Mouse (Mus musculus): Measurements from ENCODE around the gene Fzd5. TPM values are rescaled to one million over a fixed set of nuclear protein-coding genes. Genes with fewer than 3 reads are reported as not detected.
A peak's percentile ranks its signal among the peaks of the same experiment; 100 is the strongest.

Gene Fzd5
- total RNA-seq, 1 experiment from 2014 or later = 15.4 TPM

DNA sequence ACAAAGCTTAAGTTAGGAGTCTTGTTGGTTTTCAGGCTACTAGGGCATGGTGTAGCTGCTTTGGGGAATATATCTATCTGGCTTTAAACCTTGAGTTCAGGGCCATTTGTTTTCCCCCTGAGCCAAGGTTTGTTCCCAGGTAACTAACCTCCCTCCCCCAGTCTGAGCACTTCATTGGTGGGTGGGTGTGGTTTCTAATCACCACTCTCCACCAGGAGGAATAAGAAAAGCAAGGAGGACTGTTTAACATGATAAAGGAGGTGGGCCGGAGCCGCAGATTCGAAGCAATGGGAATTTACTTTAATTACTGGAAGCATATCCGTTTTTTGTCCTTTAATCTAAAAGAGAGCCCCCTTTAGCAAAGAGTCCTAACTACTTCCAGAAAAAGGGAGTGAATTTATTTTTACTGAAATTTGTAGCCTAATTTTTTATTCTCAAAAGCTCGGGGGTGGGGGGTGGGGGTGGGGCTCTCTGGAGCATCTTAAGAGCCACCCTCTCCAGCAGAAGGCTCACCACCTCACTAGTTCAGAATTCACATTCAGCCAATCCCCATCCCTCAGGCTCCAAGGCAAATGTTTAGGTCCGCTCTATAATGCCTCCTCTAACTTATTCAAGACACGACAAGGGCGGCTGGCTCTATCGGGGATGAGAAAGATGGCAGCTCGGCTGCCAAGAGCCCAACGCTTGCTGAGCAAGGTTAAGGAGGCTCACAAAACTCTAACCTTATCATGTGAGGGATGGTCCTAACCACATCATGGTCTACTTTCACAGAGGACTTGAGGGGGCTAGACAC, 3.9 kb downstream of the Fzd5 start:
- DNase-seq = no peak

DNA sequence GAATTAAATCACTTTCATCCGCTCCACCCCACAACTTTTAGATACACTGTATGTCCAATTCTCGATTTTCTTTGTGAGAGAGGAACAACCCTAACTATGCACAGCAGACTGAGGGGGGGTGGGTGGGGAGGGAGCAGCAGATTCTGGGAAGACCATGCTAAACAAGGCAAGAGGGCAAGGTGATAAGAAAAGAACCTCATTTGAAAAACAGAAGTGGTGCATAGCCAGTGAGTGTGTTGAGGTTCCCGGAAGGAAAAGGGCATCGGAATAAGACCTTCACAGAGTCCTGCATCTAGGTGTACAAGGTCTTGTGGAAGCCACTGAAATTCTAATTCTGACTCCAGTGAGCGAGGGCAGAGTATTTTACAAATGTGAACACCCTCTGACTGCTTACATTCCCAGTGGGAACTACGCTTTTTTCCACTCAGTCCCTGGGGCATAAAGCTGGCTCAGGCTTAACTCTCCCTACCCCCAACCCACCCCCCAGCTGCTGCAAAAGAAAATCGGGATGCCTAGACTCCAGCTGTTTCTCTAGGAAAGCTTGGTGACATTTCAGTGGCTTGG, 4.8 kb downstream of the Fzd5 start:
- no peak for DNase-seq

DNA sequence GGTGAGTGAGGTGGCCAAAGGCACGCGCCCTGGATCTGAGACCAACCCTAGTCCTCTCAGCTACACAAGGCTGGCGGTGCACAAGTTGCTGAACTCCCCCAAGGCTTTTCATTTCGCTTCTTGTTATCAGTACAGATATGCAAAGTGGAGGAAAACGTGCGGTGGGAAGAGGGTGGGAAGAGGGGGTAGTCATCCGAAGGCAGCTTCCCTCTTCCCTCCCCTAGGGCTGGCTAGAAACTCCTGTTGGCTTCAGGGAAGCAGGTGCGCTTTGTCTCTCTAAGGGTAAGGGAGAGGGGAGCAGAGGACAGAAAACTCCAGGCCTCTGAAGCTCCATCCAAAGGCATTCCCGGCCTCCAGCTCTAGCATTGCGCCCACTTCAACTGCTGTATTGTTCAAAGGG, 5.4 kb downstream of the Fzd5 start:
- no peak for DNase-seq

DNA sequence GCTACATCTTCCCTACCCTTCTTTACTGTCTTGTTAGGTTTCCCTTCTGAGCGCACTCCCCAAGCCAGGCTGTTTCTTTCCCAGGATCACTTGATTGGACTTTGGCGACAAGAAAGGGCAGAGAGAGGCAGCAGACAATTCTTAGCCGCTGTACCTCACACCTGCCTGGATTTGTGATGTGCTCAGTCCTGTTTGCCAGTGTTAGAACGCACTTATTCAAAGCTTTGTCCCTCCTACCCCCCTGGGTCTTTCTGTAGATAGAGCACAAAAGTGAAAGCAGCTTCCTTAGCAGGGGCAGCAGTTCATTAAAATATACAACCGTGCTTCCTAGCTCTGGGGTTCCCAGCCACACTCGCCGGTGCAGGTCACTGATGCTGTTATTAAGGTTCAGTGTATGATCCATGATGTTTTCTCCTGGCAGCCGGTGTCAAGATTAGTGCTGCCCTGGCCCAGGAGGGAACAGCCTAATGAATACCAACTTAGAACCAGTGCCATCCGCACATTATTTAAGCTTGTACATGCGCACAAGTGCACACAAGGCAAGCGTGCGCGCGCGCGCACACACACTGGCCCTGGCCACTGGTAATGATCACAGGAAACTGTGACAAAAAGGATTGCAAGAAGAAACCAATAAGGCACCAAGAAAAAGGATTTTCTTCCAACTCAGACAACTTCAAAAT, 6.1 kb downstream of the Fzd5 start:
- no peak for DNase-seq

DNA sequence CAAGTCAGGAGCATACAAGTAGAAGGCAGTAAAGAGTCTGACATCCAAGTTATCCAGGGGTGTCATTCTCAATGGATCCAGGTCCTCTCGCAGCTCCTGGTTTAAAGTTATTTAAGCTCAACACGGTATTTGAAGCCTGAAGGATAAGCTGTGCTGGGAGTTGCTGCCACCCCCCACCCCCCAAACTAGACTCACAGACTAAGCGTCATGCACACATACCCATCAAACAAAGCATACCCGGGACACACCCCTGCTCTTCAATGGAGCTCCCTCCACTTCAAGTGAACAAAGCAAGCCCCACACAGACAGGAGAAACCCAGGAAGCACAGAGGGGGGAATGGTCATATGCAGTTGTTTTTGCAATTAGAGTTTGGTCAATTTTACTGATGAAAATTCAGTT, 7.5 kb downstream of the Fzd5 start:
- DNase-seq = no peak

DNA sequence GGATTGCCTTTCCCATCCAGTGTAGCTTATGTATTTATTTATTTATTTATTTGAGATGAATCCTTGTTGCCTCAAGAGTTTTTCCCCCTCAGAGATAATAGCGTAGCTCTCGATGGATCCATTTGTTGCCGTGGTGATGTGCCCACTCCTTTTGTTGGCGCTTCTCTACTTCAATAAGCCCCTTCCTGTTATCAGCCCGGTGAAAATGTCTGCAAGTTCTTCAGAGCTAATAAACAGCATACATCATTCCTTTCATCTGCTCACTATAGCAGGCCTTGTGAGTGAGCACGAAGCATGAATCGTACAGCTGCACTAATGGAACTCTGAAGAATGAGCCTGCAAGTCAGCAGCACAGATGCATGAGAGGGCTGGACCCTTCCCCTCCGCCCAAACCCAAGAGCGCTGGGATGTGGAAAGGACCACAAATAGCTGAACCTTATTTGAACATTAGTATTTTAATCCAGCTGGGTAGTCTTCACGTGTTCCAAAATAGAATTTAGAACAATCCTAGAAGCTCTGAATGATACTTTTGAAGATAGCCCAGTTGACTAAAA, 16.4 kb downstream of the Fzd5 start:
- DNase-seq = no peak

DNA sequence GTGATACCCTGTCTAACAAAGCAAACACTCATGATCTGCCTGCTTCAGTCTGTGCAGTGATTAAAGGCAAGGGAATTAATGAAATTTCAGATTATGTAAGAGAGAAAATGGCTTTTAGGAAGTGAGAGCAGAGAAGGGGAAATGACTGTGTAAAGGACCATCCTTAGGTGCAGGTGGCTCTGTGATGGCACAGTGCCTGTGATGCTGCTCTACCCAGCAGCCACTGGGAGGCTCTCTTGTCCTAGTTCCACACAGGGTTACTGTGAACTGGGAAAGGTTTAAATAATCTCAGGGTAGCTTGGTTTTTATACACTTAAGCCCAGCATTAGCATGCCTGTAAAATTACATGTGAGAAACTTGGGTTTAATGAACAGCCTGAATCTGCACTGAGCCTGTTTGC, 20.0 kb downstream of the Fzd5 start:
- DNase-seq = peak; percentile 52

DNA sequence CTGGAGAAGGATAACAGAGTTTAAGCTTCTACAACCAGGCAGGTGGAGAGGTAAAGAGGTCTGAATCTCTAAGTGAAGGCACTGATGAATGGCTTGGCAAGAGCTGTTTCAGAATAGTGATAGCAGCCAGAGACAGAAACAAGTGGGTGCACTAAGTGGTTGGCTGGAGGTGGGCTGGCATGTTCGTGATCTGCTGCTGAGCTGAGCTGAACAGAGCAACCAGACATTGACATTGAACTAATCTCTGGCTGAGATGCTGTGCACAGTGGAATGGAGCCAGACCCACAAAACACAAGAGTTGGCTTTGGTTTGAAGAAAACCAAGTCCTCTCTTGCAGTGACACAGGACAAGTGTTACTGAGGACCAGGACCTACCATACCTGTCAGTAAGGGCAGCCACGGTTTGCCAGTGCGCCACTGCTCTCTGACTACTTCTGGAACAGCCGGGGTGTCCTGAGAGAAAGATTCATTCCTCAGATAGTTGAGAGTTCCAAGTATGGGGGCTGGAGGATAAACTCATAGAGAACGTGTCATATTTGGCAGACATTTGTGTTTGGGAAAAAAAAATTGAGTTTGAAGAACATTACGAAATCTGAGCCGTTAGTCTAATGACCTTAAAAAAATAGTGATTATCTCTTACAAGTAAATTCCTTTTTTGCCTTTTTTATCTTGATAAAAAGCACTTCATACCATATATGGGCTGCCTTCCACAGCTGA, 20.8 kb downstream of the Fzd5 start:
- DNase-seq = no peak

DNA sequence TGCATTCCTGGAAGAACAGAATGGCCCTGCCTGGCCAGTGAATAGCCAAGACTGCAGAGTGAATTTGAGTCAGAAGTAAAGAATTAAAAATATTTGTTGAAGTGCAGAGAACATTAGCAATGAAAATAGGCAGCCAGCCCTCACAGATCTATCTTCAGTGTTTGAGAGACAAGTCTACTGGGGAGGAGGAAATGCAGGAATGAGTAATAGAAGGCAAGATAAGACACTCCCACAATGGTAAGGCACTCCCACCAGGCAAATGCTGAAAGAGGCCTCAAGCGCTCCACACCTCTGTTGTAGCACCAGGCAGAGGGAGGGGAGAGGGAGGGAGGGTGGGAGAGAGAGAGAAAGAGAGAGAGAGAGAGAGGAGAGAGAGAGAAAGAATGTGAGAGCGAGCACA, 22.1 kb downstream of the Fzd5 start:
- no peak for DNase-seq

DNA sequence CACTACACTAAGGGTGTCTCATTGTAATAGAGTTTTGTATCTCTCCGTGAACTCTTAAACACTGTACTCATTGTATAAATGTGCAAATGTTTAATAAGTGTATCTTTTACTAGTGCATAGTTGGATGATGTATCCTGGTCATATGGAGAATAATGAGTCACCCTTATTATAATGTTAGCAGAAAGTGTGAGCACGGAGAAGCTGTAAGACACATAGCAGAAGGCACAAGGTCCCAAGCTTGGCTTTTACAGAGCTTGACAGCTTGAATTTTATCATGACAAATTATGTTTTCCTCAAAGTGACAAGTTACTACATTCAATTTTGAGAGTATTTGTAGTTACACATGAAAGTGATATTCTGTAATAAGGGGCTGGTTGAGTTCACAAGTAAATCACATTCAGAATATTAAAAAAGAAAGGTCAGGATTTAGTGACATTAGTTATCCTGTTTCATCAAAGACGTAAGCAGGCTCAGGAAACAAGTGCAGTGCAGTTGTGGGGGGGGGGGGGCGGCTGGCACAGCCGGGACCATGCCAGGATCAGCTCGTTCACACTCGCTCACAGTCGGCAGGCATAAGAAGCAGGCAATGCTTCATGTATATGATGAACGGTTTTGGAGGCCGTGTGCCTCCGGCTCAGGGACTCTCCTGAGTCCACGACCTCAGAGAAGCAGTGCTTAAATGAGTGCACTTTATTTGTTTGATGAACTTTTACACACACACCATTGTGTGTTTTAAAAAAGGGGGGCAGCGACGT, 25.4 kb downstream of the Fzd5 start:
- no peak for DNase-seq

DNA sequence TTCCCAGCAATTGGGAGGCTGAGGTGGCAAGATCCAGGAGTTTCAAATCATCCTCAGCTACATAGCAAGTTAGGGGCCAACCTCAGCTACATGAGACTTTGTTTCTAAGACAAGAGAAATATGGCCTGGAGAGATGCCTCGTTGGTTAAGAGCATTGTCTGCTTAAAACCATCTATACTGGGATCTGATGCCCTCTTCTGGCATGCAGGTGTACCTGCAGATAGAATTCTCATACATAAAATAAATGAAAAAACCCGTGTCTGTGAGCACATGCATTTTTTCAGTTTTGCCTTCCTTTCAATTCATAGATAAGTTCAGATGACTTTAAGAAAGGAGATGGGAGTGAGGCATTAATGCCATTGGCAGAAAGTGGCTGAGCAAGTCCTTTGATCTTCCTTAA, 27.7 kb downstream of the Fzd5 start:
- no peak for DNase-seq

DNA sequence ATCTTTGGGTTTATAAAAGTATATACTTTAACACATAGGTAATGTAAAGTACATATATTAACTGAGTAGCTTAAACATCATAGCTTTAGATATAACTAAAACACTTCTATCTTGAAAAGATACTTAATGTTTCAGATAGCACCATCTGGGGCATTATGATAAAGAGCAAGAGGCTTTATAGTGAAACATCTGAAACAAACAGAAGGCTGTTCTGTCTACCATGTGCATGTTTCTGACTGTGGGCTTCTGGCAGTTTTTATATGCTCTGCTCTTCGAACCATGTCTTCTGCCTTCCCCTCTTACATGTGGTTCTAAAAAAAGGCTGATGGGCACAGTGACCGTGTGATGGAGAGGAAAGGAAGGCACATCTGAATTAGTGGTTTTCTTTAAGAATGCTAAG, 30.9 kb downstream of the Fzd5 start:
- DNase-seq = no peak

DNA sequence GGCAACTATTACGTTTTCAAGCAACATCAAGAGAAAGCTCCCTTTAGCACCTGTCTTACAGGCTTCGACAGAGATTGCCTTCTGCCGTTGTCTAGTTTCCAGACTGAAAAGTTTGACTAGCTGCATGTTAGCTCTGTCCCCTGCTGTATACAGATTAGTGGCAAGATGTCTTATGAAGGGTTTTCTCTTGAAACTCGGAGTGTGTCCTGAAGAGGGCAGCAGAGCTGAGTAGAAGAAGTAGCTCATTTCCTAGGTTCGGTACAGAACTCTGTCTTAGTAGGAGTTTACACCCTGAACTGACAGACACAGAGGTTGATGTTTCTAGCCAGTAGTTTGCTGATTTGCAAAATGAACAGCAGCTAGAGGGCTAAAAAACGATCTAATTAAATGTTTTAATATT, 32.3 kb downstream of the Fzd5 start:
- peak; percentile 42 for DNase-seq

DNA sequence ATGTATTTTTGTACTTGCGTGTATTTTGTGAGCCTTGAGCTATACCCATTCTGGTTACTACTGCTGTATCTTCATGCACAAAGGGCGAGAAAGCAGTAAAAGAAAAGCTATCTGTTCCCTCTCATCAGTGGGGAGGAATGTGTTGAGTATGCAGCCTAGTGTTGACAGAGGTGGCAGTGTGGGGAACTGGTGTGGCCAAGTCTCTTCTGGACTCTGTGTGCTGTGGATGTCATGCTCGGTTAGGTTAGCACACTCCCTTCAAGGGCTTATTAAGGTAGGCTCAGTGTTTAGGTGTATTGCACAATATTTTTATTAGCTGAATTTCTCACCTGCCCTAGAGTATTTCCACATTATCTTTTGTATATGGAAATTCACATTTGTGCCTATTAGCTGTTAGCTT, 35.8 kb downstream of the Fzd5 start:
- DNase-seq = no peak

DNA sequence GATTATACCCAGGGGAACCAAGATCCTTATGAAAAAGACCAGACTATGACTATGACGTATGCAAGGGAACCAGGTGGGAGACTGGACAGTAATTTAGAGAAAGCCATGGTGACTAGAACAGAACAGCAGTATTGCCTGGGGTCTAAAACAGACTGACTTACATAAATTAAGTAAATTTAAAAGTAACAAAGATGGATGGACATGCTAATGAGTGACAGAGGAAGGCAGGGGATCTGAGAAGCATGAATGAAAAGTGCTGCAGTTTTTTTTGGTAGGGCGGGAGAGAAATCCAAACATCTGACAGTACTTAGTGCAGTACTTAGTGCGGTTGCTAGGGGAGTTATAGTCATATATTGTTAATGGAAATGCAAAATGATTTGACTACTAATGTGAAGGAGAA, 42.4 kb downstream of the Fzd5 start:
- no peak for DNase-seq

DNA sequence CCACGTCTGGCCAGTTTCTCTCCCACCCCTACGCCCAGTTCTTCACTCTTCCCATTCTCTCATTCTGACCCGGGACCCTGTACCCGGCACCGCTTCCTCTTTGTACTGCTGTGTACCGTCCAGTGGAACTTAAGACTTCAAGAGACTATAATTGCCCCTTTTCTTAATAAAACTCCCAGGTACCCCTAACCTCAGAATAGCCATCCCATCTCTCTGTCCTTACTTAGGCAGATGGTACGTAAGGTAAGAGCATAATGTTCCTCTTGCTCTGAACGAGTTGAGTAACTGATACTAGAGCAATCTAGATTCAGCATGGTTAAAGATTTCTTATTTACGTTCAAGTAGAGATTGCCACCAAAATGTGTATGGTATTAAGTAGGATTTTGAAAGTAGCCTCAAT, 46.0 kb downstream of the Fzd5 start:
- DNase-seq = no peak

DNA sequence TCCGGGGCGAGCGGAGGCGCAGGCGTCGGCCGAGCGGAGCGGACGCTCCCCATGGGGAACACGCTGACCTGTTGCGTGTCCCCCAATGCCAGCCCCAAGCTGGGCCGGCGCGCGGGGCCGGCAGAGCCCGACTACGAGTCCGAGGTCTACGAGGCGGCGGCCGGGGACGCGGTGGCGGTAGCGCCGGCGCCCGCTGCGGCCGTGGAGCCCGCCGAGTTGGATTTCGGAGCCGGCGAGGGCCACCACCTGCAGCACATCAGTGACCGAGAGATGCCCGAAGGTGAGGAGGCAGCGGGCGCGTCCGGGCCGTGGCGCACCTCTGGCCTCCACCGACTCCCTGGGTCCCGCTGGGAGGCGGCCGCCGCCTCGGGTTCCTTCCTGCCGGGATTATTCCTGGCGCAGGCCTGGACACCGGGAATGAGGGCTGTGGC, 46.4 kb downstream of the Fzd5 start:
- peak; percentile 48 for DNase-seq

DNA sequence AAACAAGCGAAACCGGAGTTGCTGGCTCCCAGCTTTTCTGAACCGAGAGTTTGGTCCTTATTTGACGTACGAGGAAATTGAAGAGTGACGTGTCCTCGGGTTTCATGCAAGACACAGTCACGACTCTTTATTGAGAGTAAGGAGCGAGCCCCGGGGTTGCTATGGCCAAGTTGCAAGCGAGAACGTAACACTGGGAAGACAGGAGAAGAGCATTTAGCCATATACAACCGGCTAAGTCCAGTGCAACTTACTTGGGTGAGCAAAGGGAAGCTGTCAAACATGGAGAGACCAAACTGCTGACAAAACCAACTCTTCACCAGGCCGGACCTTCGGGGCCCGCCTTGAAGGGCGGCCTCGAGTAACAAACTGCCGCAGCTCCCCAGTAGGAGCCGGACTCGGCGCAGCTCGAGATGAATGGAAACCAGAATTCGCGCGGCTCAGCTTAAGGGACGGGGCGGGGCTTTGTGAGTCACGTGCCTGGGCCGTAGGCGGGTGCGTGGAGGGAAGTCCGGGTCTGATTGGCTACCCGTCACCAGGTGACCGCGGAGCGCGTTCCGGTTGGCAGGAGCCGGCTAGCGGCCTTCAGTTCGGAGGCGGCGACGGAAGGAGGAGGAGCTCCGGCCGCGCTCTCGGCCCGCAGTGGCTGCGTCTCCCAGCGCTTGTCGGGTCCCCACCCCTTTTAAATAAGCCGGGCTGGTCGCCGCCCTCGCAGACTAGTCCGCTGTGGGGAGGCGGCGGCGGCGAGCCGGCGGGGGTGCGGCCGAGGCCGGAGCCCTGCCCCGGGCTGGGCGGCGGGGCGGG, 47.1 kb downstream of the Fzd5 start, which contains the start of gene Ccnyl1:
TSS of gene Ccnyl1 (plus strand) at position 243 of the 801 bp plus-strand sequence.
- peak; percentile 98 for DNase-seq

DNA sequence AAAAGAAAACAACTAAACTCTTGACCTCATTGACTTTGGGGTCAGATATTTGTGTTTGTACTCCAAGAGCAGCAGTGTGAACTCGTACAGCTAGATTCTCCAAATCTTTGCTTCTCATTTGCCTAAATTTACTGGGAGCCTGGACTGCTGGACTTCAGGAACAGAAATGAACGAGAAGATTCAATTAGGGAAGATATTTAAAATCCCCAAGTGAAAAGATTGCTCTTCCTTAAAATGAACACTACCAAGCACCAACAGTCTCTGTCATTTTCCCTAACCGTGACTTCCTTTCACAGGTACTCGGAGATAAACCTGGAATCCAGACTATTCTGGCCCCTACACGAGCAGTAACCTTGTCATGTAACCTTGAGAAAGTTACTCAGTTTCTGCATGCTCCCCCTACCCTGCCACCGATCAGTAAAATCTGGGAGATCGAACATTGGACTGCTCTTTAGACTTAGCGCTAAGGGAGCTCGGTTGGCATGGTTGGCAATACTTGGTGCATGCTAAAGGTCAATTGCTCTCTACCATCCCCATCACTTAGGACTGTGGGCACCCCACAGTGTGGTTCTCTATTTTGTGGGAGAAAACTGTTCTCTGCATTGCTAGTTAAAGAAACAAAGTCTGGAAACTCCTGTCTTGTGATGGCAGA, 47.9 kb downstream of the Fzd5 start:
- DNase-seq = no peak

DNA sequence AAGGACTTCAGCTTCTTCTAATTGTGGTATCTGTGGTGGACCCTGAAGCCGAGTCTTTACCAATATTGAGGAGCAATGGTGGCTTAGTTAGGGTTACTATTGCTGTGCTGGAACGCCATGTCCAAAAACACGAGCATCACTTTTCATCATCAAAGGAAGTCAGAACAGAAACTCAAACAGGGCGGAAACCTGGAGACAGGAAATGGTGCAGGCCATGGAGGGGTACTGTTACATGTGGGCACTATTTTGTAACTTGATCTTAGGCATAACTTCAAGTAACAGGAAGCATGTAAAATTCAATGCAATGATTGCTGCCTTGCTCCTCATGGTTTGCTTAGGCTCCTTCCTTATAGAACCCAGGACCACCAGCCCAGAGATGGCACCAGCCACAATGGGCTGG, 49.5 kb downstream of the Fzd5 start:
- no peak for DNase-seq
